Mouse (Mus musculus) R1 (cell line): ENCODE results near the gene Ilk.
A peak's percentile ranks its signal among the peaks of the same experiment; 100 is the strongest.
"Not testable (repeated sequence)": the region's sequence is repeated elsewhere in the genome, so short reads cannot be mapped to it uniquely, and the experiment has no call there.

Experiments
- DNase-seq: peaks from one replicate; pipeline ENCODE4 v3.0.0-alpha.2; 2018; ENCODE audit warnings: low read depth, low spot score

The Ilk gene

GRCm38 (mm10) chr7:105736264-105736901, at the start of gene Ilk:
Gene Ilk (plus strand): TSS chr7:105736592.
- peak; percentile 87 for DNase-seq

- no peak for DNase-seq
These were observed 45.5 kb upstream of the Ilk start for GRCm38 (mm10) chr7:105690875-105691274.

GRCm38 (mm10) chr7:105703184-105703583, 33.2 kb upstream of the Ilk start:
- DNase-seq, result no peak

- DNase-seq, result no peak
These were observed 32.6 kb upstream of the Ilk start for GRCm38 (mm10) chr7:105703816-105704215.

- no peak for DNase-seq
These were observed 27.7 kb upstream of the Ilk start for GRCm38 (mm10) chr7:105708733-105709132.

- no peak for DNase-seq
These were observed 21.0 kb upstream of the Ilk start for GRCm38 (mm10) chr7:105715366-105715765.

- DNase-seq, result no peak
These were observed 14.5 kb upstream of the Ilk start for GRCm38 (mm10) chr7:105721916-105722315.

GRCm38 (mm10) chr7:105726144-105726979, 10.0 kb upstream of the Ilk start:
- DNase-seq, result peak; percentile 62

- DNase-seq, result no peak
These were observed 9.4 kb upstream of the Ilk start for GRCm38 (mm10) chr7:105726980-105727325.

- DNase-seq, result no peak
These were observed 7.5 kb upstream of the Ilk start for GRCm38 (mm10) chr7:105728701-105729428.

GRCm38 (mm10) chr7:105733836-105734235, 2.6 kb upstream of the Ilk start:
- DNase-seq, result no peak

GRCm38 (mm10) chr7:105734826-105735225, 1.6 kb upstream of the Ilk start:
- DNase-seq, result no peak

- not testable (repeated sequence) for DNase-seq
These were observed 928 bp upstream of the Ilk start for GRCm38 (mm10) chr7:105735464-105735863.

GRCm38 (mm10) chr7:105736911-105737521, 624 bp downstream of the Ilk start, which contains the start of gene Rrp8:
Gene Rrp8 (minus strand): TSS chr7:105737385.
- peak; percentile 33 for DNase-seq

- no peak for DNase-seq
These were observed 1.3 kb downstream of the Ilk start for GRCm38 (mm10) chr7:105737648-105738047.

- DNase-seq, result no peak
These were observed 1.9 kb downstream of the Ilk start for GRCm38 (mm10) chr7:105738286-105738685.

GRCm38 (mm10) chr7:105738948-105739347, 2.6 kb downstream of the Ilk start:
- peak; percentile 63 for DNase-seq

GRCm38 (mm10) chr7:105740089-105740795, 3.9 kb downstream of the Ilk start:
- DNase-seq, result no peak

- DNase-seq, result no peak
These were observed 4.5 kb downstream of the Ilk start for GRCm38 (mm10) chr7:105740851-105741250.

GRCm38 (mm10) chr7:105741978-105742377, 5.6 kb downstream of the Ilk start:
- no peak for DNase-seq

- not testable (repeated sequence) for DNase-seq
These were observed 6.3 kb downstream of the Ilk start for GRCm38 (mm10) chr7:105742539-105743215.
